Mouse (Mus musculus) CH12F3 (cell line): Measurements from ENCODE around the gene Tgfbr3.

ENCODE experiments used
- in situ Hi-C: fragments of 300-500 bp; cut with MboI; formaldehyde crosslinking; loops from 2 replicates; pipeline ENCODE4 v1.14.3; 2020; ENCODE audit warnings: low sequenced_read_pairs

Tgfbr3 gene

GRCm38 (mm10) chr5:107152989-107153388 is 136.4 kb downstream of the Tgfbr3 start:
- in situ Hi-C loops: no loop called here

GRCm38 (mm10) chr5:107151320-107151719 is 138.1 kb downstream of the Tgfbr3 start:
- in situ Hi-C loops: no loop called here

DNA sequence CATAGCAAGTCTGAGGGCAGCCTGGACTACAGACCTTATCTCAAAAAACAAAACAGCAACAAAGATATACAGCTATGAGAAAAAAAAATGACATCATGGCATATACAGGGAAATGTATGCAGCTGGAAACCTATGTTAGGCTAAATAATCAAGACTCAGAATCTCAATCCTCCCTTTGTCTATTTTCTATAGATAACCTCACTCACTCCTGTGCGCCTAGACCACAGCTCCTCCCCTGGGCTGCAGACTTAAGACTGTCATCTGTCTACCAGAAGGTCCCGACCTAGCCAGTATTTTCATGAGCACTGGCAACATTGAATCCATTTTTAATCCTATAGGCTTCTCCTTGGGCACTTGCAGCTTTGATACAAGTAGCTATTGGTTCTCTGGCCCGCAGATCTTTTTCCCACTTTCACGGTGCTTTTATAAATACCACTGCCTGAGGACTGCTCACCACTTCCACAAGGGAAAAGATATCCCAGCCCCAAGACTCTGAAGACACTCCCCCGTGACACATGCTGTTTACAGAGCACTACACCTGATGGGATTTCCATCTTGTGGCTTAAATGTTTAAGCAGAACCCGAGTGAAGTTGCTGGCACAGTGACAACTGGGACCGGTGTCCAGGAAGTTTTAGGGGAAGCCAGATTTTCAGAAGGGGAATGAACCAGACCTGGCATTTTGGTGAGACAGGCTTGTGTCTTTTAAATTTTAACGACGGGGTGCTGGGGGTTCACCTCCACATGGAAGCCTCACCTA is 138.7 kb downstream of the Tgfbr3 start:
- in situ Hi-C loops: no loop called here

- in situ Hi-C loops: no loop called here
Observed at GRCm38 (mm10) chr5:107147951-107148766, 141.3 kb downstream of the Tgfbr3 start.

- in situ Hi-C loops: no loop called here
Observed at GRCm38 (mm10) chr5:107147413-107147812, 142.0 kb downstream of the Tgfbr3 start.

GRCm38 (mm10) chr5:107146111-107146616 is 143.3 kb downstream of the Tgfbr3 start:
- in situ Hi-C loops: no loop called here

DNA sequence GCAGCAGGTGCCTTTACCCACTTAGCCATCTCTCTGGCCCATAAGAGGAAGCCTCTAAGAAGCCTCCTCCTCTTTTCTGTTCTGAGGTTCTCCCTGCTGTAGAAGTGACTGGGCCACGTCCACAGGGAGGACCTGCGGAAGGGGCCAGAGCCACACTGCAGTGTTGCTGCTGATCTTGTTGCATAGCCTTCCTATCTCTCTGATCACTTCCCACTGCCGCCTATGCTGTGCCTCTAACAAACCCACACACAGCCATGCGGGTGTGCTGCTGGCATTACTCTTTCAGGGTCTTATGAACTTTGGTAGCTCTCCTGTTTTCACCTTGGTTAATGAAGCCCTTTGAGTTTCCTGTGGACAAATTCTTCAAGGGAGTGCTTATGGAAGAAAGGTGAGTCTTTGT is 144.3 kb downstream of the Tgfbr3 start:
- in situ Hi-C loops: no loop called here

- in situ Hi-C loops: no loop called here
Observed at GRCm38 (mm10) chr5:107144263-107144843, 145.1 kb downstream of the Tgfbr3 start.

DNA sequence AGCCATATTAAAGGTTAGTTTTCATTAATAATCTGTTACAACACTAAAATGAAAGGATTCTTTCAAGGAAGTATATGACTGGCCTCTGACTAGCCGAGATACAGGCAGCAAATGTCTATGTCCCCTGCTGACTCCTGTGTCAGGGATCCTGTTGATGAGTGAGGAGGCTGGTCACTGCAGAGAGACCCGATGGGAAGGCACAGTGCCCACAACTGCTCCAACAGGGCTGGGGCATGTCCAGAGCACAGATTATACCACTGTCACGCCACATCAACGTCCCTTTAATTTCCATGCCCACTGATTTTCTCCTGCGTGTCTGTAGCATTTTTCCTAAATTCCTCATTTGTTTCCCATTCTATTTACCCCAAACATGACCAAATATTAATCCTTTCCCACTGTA is 146.0 kb downstream of the Tgfbr3 start:
- in situ Hi-C loops: no loop called here

GRCm38 (mm10) chr5:107142791-107143190 is 146.6 kb downstream of the Tgfbr3 start:
- in situ Hi-C loops: no loop called here

- in situ Hi-C loops: no loop called here
Observed at GRCm38 (mm10) chr5:107141375-107141774, 148.1 kb downstream of the Tgfbr3 start.

DNA sequence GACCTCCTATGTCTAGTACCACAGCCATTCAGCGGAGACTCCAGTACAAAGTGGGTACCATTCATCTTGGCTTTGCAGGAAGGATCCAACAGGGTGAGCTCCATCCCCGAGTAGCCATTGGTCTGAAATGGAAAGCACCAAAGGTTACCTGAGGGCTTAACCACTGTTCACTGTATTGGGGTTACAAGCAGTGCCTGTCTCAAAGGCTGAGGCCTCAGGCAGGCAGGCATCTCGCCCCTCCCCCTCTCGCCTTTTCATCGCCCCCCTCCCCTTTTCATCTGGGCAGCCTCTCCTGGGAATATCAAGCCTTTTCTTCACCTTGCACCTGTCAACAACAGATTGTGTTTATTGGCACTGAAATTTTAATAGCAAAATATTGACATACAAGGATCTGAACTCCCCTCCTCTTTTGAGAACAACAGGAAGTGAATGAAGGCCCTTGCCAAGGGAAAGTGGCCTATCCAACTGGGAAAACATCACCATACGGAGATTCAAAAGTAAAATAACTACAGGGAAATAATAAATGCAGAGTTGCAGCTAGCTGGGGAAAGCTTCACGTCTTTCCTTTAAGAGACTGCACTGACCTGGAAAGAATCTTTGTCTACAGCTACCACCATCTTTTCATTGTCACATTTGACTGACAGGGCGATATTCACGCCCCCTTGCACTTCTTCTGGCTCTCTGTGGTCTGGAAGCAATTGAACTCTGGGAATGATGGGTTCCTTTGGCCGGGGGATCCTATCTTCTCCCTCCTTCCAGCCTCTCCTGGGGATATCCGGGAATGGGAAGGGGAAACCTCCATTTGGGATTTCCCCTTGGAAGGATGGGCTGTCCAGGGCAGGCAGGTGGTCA is 149.4 kb downstream of the Tgfbr3 start:
- in situ Hi-C loops: no loop called here

DNA sequence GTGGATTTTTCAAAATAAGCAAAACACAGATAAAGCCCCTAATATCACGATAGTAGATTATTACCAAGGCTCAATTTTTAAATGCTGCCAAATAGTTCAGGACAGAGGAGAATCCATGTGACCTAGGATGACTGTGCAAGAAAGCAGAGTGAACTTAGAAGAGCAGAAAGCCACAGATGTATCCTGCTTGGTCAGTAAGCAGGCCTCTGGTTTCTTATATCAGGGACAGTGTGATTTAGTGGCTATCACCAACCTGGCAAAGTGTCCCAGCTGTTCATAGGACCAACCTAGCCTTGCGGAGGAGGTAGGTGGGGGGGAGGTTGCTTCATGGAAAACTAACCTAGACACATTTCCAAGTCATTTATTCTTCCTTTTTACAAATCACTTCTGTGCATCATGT is 156.1 kb downstream of the Tgfbr3 start:
- in situ Hi-C loops: no loop called here

DNA sequence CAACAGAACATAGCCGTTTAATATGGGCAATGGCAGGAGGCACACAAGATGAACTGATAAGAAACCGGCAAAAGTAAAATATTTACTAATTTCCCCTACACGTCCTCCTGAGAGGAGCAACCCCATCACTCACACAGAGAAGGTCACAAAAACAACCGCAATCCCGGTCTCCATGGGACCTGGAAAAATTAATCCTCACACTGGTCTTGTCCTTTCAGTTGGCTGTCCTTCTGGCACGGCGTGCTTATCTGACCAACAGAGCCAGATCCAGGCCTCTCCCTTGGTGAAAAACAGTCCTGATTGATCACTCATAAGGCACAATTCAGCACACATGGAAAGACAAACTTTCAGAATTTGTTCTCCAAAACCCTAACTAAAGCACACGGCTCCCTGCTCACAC is 157.2 kb downstream of the Tgfbr3 start:
- in situ Hi-C loops: no loop called here

DNA sequence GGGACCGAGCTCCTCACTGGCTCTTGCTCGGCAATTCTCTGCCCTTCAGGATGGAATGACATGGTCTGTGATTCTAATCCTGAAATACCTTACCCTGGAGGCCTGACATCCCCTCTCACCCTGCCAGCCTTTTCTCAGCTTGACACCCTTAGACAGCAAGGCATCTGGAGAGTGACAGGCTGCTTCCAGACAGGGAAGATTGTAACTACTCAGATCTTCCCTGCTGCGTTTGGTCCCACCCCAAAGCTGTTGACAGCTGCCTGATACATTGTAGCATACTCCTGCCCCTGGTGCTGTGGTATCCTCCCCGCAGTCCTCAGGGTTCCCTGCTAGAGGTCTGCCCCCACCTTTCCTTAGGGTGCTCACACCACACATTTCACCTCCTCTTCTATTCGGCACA is 160.1 kb downstream of the Tgfbr3 start:
- in situ Hi-C loops: no loop called here

GRCm38 (mm10) chr5:107126561-107126960 is 162.9 kb downstream of the Tgfbr3 start:
- in situ Hi-C loops: no loop called here

DNA sequence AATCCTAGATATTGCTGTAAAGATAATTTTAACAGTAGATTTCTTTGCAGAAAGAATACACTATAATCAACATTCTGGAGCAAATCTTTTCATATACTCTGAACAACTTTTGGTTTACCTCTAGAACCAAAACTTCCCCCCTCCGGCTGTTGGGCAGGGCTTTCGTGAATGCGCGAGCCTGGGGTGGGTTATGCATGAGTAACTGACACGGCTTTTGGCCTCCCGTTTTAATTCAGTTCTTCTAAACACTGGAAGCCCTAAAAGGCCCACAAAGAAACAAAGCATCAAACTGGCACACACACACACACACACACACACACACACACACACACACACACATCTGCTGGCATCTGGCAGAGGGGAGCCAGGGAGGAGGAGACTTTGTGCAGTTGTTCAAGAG is 164.3 kb downstream of the Tgfbr3 start:
- in situ Hi-C loops: no loop called here

GRCm38 (mm10) chr5:107124531-107124930 is 164.9 kb downstream of the Tgfbr3 start:
- in situ Hi-C loops: no loop called here

GRCm38 (mm10) chr5:107122622-107123021 is 166.8 kb downstream of the Tgfbr3 start:
- in situ Hi-C loops: no loop called here

GRCm38 (mm10) chr5:107121086-107121485 is 168.3 kb downstream of the Tgfbr3 start:
- in situ Hi-C loops: no loop called here

DNA sequence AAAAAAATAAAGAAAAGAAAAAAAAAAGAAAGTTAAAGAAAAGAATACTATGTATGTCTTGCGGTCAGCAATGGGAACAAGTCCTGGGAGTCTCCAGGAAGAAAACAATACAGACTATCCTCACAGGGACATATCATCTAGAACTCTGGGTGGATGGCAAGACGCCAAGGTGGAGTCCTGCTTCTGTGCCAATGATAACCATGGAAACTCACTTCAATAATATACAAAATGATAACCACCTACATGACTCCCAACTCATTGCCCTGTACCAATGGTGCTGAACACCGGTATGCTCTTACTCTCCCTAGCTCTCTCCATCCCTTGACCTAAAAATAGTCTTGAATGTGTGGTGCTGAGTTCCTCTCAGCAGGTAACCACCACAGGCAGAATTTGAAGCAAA is 168.8 kb downstream of the Tgfbr3 start:
- in situ Hi-C loops: no loop called here
